In genomic region chr17:93609942-93610596, GRCm38 (mm10) we compare ENCODE assay signal across 13 mouse cellular contexts.
DNase-seq lines count a peak whose midpoint lies in the region; ATAC-seq and TF ChIP-seq lines count a peak whose summit lies in the region.
"Had no signal": no experiment of that assay in that cellular context is flagged by ENCODE, and none has a peak within 500 bp of the region (broad histone marks: within the 10 kb centered on the region; RNA-seq: fewer than 3 reads in every experiment).

No protein-coding gene starts in this region.

- no peak overlapping the region for H3K4me3 ChIP-seq in forebrain, embryonic 13.5 days
- no peak overlapping the region for H3K4me3 ChIP-seq in forebrain, embryonic 12.5 days (replicated peaks)
- no peak overlapping the region for H3K4me3 ChIP-seq in midbrain, postnatal 0 days (ENCODE audit: low read depth, low read length)
- H3K4me3 ChIP-seq in midbrain, embryonic 13.5 days (replicated peaks): no peak overlapping the region
- H3K4me3 ChIP-seq in kidney, embryonic 14.5 days (ENCODE audit: low read length): no peak overlapping the region
- H3K4me3 ChIP-seq: liver, embryonic 12.5 days; midbrain, embryonic 12.5 days had no signal

- no peak overlapping the region for H3K4me2 ChIP-seq in forebrain, embryonic 13.5 days
- no peak overlapping the region for H3K4me2 ChIP-seq in forebrain, embryonic 12.5 days
- H3K4me2 ChIP-seq in midbrain, postnatal 0 days (ENCODE audit: low read depth, low read length, poor library complexity, severe bottlenecking): no peak overlapping the region
- no peak overlapping the region for H3K4me2 ChIP-seq in midbrain, embryonic 13.5 days (replicated peaks)
- no peak overlapping the region for H3K4me2 ChIP-seq in kidney, embryonic 14.5 days (replicated peaks; ENCODE audit: low read depth, low read length)
- H3K4me2 ChIP-seq: liver, embryonic 12.5 days; midbrain, embryonic 12.5 days had no signal

- TF ChIP-seq CTCF in midbrain, postnatal 0 days (IDR thresholded peaks at IDR 0.05): no peak

- H3K36me3 ChIP-seq in forebrain, embryonic 13.5 days (ENCODE audit: poor library complexity, severe bottlenecking): no peaks in the 10 kb centered on the region
- H3K36me3 ChIP-seq in forebrain, embryonic 12.5 days (replicated peaks): no peaks in the 10 kb centered on the region
- no peaks in the 10 kb centered on the region for H3K36me3 ChIP-seq in midbrain, postnatal 0 days (ENCODE audit: insufficient read depth, low read length)
- no peaks in the 10 kb centered on the region for H3K36me3 ChIP-seq in midbrain, embryonic 13.5 days
- no peaks in the 10 kb centered on the region for H3K36me3 ChIP-seq in kidney, embryonic 14.5 days (ENCODE audit: control insufficient read depth, insufficient read depth, low read length)
- H3K36me3 ChIP-seq: liver, embryonic 12.5 days; midbrain, embryonic 12.5 days had no signal

- no peak overlapping the region for H3K27ac ChIP-seq in forebrain, embryonic 13.5 days
- H3K27ac ChIP-seq in forebrain, embryonic 12.5 days: no peak overlapping the region
- no peak overlapping the region for H3K27ac ChIP-seq in midbrain, postnatal 0 days (ENCODE audit: low read depth, low read length)
- no peak overlapping the region for H3K27ac ChIP-seq in midbrain, embryonic 13.5 days
- no peak overlapping the region for H3K27ac ChIP-seq in kidney, embryonic 14.5 days (ENCODE audit: low read depth, low read length)
- H3K27ac ChIP-seq: liver, embryonic 12.5 days; midbrain, embryonic 12.5 days had no signal

- H3K9ac ChIP-seq in forebrain, embryonic 13.5 days: no peak overlapping the region
- H3K9ac ChIP-seq in forebrain, embryonic 12.5 days: no peak overlapping the region
- no peak overlapping the region for H3K9ac ChIP-seq in midbrain, postnatal 0 days (replicated peaks; ENCODE audit: low read length, poor library complexity, severe bottlenecking)
- no peak overlapping the region for H3K9ac ChIP-seq in midbrain, embryonic 13.5 days (replicated peaks)
- H3K9ac ChIP-seq in kidney, embryonic 14.5 days (ENCODE audit: low read depth, low read length): no peak overlapping the region
- H3K9ac ChIP-seq: liver, embryonic 12.5 days; midbrain, embryonic 12.5 days had no signal

- 67% methylated on average over 1 of the region's 1 CpGs for WGBS in forebrain, embryonic 13.5 days
- WGBS in forebrain, embryonic 12.5 days: 59% methylated on average over 1 of the region's 1 CpGs
- 57% methylated on average over 1 of the region's 1 CpGs for WGBS in midbrain, postnatal 0 days
- WGBS in midbrain, embryonic 13.5 days: 47% methylated on average over 1 of the region's 1 CpGs
- 59% methylated on average over 1 of the region's 1 CpGs for WGBS in kidney, embryonic 14.5 days

- no peaks in the 10 kb centered on the region for H3K9me3 ChIP-seq in forebrain, embryonic 13.5 days (replicated peaks)
- no peaks in the 10 kb centered on the region for H3K9me3 ChIP-seq in forebrain, embryonic 12.5 days
- no peaks in the 10 kb centered on the region for H3K9me3 ChIP-seq in midbrain, postnatal 0 days (ENCODE audit: low read length)
- no peaks in the 10 kb centered on the region for H3K9me3 ChIP-seq in midbrain, embryonic 13.5 days
- H3K9me3 ChIP-seq in kidney, embryonic 14.5 days (ENCODE audit: control insufficient read depth, low read length): no peaks in the 10 kb centered on the region
- H3K9me3 ChIP-seq: liver, embryonic 12.5 days; midbrain, embryonic 12.5 days had no signal

- H3K4me1 ChIP-seq in forebrain, embryonic 13.5 days: no peaks in the 10 kb centered on the region
- H3K4me1 ChIP-seq in forebrain, embryonic 12.5 days: no peaks in the 10 kb centered on the region
- H3K4me1 ChIP-seq in midbrain, postnatal 0 days (ENCODE audit: insufficient read depth, low read length): no peaks in the 10 kb centered on the region
- no peaks in the 10 kb centered on the region for H3K4me1 ChIP-seq in midbrain, embryonic 13.5 days (replicated peaks)
- no peaks in the 10 kb centered on the region for H3K4me1 ChIP-seq in kidney, embryonic 14.5 days (ENCODE audit: control insufficient read depth, insufficient read depth, low read length)
- H3K4me1 ChIP-seq: liver, embryonic 12.5 days; midbrain, embryonic 12.5 days had no signal

- H3K27me3 ChIP-seq in forebrain, embryonic 13.5 days: no peaks in the 10 kb centered on the region
- no peaks in the 10 kb centered on the region for H3K27me3 ChIP-seq in forebrain, embryonic 12.5 days
- no peaks in the 10 kb centered on the region for H3K27me3 ChIP-seq in midbrain, postnatal 0 days (ENCODE audit: insufficient read depth, low read length)
- no peaks in the 10 kb centered on the region for H3K27me3 ChIP-seq in midbrain, embryonic 13.5 days
- no peaks in the 10 kb centered on the region for H3K27me3 ChIP-seq in kidney, embryonic 14.5 days (ENCODE audit: control insufficient read depth, insufficient read depth, low read length)
- H3K27me3 ChIP-seq: liver, embryonic 12.5 days; midbrain, embryonic 12.5 days had no signal

- DNase-seq in midbrain, postnatal 0 days (ENCODE audit: low spot score): peak; percentile 51
- DNase-seq in layer of hippocampus, adult 9-11 months: peak; percentile 14
- DNase-seq in right cerebral cortex, postnatal 25 days: peak; percentile 17
- no peak for DNase-seq in adrenal gland, postnatal 36 days
- DNase-seq: cerebellum, adult 2 months; heart, adult 11 months; lung, postnatal 10 days had no signal

- peak; percentile 66; the same call in 1 of the 2 replicates for ATAC-seq in forebrain, embryonic 13.5 days
- ATAC-seq in forebrain, embryonic 12.5 days (ENCODE audit: low FRiP score): no peak
- peak; percentile 60; the same call in 1 of the 2 replicates for ATAC-seq in midbrain, postnatal 0 days (ENCODE audit: low FRiP score)
- no peak for ATAC-seq in midbrain, embryonic 13.5 days
- ATAC-seq in kidney, embryonic 14.5 days (ENCODE audit: low FRiP score, low TSS enrichment): no peak
- ATAC-seq: liver, embryonic 12.5 days had no signal

Comparison
In these comparisons a context has a peak if more than half of its experiments do, and no peak if none do; other contexts are left out.
1. ATAC-seq: peak in forebrain, embryonic 13.5 days (single experiment) and midbrain, postnatal 0 days (single experiment); none in forebrain, embryonic 12.5 days (single experiment), midbrain, embryonic 13.5 days (single experiment) and kidney, embryonic 14.5 days (single experiment).
2. DNase-seq: peak in midbrain, postnatal 0 days (single experiment), layer of hippocampus, adult 9-11 months (single experiment) and right cerebral cortex, postnatal 25 days (single experiment); none in adrenal gland, postnatal 36 days (0 of 2).